Mouse (Mus musculus): ENCODE measurements around the gene Sox21. TPM values are rescaled to one million over a fixed set of nuclear protein-coding genes. Genes with fewer than 3 reads are reported as not detected.
A peak's percentile ranks its signal among the peaks of the same experiment; 100 is the strongest.

Gene Sox21
- total RNA-seq (2022) = 10 to 100 TPM in 2 of 4 experiments, 1 to 10 TPM in 2; 7.5 to 10.4 (median 9.3) TPM

DNA sequence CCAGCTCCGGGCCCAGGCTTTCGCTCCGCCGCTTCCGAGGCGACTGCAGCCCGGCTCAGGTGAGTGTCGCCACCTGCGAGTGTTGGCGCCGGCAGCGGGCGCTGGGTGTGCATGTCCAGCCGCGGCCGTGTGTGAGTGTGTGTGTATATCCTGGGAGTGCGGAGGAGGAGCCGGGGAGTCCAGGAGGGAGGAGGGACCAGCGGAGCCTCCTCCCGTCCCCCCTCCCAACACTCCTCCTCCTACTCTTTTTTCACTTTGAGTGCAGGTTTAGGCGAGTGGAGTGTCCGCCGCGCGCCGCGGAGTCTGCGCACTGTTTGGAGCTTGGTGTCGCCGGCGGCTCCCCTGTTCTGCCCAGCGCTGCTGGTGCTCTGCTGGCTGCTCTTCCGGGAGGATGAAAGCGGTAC lies at the start of gene Sox21:
Sox21 (minus strand) TSS at position 145 of the 404 bp plus-strand sequence.
- peak; percentile 39 to 49 for DNase-seq (ENCODE audit: low spot score in 2 of 2)

DNA sequence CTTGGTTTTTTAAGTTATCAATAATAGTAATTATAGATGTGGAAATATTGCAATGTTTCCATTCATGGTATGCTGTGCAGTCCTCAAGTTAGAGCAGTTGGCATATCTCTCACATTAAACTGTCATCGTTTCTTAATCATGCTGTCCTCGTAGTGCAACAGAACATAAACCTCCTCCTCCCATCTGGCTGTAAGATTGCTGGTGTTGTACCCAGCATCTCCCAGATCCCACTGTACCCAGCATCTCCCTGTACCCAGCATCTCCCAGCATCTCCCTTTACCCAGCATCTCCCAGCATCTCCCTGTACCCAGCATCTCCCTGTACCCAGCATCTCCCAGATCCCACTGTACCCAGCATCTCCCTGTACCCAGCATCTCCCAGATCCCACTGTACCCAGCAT lies 49.3 kb upstream of the Sox21 start:
- peak; percentile 7 to 22 for DNase-seq (ENCODE audit: low spot score in 2 of 2)

DNA sequence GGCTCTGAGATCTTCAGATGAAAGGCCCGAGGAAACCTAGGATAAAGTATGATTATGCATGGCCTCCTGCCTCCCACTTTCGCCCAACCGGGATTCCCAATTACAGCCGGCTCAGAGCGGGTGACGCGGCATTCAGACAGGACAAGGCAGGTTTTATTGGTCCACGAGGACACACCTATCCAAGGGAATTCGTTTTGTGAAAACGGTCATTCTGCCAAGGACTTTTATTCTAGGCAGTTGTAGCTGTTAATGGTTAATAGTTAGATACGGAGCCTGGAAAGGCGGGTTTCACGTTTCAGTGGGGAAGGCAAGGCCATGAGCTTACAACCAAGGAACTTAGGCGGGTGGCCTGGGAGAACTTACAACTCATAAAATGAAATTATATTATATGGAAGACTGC lies 46.1 kb upstream of the Sox21 start:
- no peak for DNase-seq (ENCODE audit: low spot score in 2 of 2)

DNA sequence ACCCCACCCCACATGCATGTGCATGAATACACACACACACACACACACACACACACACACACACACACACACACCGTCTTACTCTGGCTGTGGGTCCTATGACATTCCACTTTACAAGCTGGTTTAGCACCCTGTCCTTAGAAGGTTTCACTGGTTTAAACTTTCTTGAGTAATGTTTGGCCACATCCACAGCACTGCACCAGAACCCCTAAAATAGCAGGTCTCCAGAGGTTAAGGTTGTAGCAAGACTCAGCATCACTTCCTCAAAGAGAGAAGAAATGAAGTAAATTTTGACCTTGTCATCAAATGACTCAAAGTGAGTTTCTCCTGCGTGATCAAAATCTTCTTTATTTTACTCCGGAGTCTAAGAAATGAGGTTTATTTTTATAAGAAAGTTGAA lies 45.4 kb upstream of the Sox21 start:
- no peak for DNase-seq (ENCODE audit: low spot score in 2 of 2)

DNA sequence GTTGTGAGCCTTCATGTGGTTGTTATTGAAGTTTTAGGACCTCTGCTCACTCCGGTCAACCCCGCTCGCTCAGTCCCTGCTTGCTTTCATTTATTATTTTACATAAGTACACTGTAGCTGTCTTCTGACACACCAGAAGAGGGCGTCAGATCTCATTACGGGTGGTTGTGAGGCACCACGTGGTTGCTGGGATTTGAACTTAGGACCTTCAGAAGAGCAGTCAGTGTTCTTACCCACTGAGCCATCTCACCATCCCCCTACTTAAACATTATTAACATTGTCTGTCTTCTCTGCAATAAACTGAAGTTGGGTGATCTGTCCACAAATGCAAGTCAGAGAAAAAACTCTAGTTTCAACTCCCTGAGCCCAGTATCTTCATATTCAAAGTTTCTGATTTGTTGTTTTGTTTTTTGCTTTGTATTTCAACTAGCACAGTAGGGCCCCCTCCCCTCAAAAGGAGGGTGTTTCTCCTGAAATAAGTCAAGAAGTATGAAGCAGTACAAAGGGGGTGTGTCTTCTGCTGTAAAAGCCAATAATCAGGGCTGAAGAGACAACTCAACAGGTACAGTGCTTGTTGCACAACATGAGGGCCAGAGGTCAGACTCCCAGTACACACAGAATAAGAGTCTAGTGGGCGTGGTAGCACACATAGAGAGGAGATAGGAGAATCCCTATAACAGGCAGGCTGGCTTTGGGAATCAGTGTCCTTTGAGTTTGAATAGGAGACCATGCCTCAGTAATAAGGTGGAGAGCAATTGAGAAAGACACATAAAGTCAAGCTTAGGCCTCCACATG lies 41.1 kb upstream of the Sox21 start:
- DNase-seq (ENCODE audit: low spot score in 2 of 2) = no peak

DNA sequence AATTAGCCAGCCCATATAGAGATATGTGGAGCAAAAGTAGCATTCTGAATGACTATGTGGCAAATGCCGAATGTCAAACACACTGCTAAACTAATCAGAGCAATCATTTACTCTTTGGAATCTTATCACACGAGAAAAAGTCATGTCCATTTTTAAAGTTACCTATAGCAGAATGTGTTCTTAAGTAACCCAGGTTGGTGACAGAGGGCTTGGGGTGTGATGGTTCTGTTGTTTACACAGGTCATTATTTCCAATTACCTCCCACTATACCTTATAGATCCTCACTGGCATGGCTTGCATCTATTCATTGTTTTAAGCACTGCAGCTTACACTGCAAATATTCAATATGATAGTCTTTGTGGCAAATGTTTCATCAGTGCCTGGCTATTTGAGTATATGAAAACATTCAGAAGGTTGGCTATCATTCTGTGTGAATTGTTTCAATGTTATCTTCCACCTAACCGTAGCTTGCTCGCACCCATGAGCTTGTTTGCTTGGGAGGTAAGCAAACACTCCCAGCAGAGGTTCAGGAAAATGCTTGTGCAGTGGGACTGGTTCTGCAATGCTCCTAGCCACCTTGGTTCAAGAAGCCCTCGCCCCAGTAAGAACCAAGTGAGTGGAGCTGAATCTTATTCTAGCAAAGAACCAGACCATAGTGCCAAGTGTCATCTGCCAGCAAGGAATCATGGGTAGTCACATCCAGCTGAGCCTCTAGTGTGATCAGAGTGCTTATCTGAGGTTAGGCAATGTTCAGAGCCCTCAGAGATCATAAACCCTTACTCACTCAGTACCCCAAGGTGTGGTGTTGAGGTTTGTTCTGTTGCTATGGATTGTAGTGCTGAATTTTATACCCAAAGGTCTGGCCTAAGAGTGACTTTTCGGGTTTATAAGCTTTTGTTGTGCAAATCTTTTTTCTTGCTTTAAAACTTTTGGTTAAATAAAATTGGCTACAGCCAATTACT lies 36.0 kb upstream of the Sox21 start:
- DNase-seq (ENCODE audit: low spot score in 2 of 2) = no peak

DNA sequence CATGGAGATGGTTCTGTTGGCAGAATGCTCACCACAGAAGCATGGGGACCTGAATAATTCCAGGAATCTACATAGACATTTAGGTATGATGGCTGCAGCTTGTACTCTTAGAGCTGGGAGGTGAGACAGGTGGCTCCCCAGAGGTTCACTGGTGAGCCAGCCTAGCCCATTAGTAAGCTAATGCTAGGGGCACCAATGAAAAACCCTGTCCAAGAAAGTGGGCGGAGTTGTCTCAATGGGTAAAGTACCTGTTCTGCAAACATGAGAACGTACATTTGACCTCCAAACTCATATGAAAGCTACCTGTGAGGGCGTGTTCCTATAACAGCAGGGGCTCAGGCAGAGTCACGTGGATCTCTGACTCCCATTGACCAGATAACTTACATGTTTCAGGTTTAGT lies 32.0 kb upstream of the Sox21 start:
- DNase-seq (ENCODE audit: low spot score in 2 of 2) = no peak

DNA sequence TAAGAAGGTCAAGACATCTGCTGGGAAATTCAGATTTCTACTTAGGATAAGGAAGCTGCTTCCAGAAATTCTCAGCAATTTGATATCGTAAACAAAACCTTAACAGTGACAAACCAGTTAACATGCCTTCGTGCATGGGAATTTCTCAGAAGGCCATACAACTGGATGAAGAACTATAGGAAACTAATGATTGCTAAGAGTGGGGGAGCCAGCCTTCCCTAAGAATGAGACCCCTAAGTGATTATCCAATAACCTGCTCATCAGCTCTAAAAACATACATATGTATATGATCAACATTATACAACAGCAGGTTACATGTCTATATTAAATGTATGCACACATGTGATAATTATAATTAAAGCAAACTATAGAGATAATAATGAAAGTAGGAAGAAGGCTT lies 29.8 kb upstream of the Sox21 start, which contains the start of gene Gm9376:
Gm9376 (plus strand) TSS at position 301 of the 400 bp plus-strand sequence.
- DNase-seq (ENCODE audit: low spot score in 2 of 2) = no peak

DNA sequence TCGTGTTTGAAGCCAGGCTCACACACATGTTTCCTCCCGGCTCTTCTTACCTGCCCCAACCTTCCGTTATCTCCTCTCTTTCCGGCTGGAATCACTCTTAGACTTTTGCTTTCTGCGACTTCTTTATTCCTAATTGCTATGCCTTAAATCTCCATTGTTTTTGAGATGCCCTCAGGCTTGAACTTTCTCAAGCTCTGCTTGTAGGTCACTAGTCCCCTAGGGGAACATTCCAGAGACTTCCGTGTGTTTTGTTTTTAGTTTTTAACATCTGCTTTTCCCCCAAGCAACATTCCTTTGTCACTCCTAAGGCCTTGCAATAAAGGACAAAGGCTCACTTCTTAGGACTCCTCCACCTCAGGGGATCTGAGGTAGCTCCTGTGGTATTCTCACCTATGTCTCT lies 16.6 kb upstream of the Sox21 start:
- DNase-seq (ENCODE audit: low spot score in 2 of 2) = no peak

DNA sequence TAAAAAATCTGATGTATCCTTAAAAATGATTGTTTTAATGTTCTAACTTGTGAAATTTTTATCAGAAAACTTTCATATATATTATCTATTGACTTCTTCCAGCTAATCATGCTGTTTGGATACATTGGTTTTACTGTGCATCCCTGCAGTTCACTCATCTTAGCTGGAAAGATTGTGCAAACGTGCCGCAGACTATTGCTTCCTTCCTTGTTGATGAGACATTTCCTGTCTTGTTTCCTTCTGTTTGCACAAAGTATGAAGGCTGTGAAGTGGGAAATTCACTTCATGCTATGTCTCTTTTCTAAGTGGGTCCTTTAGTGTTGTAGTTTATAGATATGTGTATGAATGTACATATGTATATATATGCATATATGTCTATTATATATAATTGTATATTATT lies 4.6 kb upstream of the Sox21 start:
- DNase-seq (ENCODE audit: low spot score in 2 of 2) = no peak

DNA sequence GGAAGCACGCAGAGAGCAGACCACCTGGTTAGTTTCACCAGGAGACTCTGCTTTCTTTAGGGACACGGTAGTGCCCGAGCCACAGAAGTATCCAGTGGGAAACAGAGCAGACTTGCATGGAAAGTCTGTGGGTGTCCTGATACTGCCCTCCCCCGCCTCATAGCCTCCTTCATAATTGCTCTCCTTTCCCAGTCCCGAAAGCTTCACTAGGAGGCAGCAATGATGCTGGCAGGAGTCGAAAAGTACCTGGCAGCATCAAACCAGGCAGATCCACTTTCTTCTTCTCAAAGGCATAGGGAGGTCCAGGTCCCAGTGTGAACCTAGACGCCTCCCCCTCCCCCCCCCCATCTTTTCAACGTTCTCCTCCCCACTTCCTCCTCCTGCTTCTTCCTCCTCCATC lies 2.5 kb upstream of the Sox21 start:
- DNase-seq (ENCODE audit: low spot score in 2 of 2) = no peak

DNA sequence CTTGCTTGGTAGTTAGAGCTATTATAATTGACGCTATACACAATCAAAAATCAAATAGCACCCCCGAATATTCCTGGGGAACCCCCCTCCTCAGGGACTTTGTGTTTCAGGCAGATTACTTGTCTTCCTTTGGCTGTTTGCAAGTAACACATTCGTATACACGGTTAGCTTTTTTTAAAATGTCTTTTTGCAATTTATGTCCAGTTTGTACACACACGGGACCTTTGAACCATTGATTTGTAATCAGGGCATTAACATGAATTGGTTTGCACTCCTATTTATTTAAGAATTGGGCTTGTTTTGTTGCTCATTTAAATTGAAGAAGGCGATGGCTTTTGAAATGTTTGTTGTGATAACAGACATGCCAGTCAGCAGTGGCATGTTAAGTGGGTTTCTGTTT lies 956 bp upstream of the Sox21 start:
- DNase-seq (ENCODE audit: low spot score in 2 of 2) = no peak

DNA sequence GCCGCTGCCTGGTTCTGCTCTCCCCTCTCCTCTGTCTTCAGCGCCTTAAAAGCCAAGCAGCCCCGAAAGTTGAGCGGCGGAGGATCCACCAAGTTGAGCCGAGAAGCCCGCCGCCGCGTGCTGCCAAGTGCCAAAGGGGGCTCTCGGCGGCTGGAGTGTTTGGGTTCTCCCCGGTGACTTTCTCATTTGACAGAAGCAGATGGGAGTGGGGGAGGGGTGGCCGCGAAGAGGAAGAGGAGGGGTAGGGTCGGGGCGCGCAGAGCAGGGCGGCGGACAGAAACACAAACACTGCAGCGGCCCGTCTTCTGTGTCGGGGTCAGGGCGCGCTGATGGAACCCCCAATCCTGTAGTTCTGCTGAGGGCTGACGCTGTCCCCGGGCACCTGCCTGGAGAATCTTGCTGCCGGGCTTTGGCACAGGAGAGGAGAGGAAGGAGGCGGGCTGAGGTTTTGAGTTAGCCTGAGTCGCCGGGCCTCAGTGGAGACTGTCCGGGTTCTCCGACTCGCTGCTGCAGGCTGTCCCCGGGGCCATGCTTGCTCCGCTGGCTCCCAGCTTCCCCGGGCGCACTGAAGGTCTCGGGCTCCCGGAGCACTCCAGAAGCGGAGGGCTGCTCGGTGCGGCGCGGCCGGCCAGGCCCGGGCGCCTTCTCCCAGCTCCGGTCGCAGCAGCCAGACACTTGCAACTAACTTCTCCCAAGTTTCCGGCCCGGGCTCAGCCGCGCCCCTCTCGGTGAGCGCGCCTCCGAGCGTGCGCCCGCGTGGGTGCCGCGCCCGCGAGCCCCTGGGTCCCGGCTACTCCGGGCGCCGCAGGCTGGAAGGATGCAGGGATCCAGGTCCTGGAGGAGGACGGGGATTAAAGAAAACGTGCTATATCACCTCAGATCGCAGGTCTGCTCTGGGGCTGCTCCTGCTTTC lies 601 bp downstream of the Sox21 start:
- DNase-seq (ENCODE audit: low spot score in 2 of 2) = no peak

DNA sequence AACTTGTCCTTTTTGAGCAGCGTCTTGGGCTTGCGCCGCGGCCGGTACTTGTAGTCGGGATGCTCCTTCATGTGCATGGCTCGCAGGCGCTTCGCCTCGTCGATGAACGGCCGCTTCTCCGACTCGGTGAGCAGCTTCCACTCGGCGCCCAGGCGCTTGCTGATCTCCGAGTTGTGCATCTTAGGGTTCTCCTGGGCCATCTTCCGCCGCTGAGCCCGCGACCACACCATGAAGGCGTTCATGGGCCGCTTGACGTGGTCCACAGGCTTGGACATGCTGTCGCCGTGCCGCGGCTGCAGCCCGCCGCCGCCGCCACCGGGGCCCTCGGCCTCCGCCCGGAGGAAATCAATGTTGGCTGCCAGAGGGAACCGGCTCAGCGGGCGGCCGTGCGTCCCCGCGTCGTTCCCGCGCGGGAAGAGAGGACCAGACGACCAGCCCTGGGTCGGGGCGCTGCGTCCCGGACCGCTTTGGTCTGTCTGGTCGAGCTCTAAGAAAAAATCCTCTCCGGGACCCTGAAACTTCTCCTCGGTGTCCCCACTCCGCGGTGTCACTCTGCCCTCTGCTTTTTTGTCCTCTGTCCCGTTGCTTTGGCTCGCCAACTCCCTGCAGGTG lies 1.4 kb downstream of the Sox21 start:
- DNase-seq (ENCODE audit: low spot score in 2 of 2) = no peak

DNA sequence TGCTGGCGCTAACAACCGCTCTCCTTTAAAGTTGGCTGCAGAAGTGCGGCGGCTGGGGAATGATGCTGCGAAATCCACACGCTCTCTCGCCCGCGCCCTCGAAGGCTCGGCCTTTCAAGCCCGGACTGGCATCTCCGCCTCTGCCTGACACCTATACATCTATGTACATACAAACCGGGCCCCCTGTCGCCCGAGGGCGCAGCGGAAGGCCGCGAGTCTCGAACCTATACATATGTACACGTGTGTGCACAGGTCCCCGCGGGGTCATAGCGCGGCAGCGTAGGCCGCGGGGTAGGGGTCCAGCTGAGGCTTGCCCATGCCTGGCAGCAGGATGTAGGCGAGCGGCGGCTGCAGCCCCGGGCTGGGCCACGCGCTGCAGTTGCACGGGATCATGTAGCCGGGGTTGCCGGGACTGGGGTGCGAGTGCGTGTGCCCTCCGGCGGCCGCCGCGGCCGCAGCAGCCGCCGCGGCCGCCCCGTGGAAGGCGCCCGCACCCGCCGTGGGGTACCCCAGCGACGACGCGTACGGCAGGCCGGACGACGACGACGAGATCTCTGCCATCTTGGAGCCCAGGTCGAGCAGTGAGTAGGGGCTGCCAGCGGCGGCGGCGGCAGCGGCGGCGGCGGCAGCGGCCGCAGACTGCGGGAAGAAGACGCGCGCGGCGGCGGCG lies 2.2 kb downstream of the Sox21 start:
- DNase-seq (ENCODE audit: low spot score in 2 of 2) = no peak

DNA sequence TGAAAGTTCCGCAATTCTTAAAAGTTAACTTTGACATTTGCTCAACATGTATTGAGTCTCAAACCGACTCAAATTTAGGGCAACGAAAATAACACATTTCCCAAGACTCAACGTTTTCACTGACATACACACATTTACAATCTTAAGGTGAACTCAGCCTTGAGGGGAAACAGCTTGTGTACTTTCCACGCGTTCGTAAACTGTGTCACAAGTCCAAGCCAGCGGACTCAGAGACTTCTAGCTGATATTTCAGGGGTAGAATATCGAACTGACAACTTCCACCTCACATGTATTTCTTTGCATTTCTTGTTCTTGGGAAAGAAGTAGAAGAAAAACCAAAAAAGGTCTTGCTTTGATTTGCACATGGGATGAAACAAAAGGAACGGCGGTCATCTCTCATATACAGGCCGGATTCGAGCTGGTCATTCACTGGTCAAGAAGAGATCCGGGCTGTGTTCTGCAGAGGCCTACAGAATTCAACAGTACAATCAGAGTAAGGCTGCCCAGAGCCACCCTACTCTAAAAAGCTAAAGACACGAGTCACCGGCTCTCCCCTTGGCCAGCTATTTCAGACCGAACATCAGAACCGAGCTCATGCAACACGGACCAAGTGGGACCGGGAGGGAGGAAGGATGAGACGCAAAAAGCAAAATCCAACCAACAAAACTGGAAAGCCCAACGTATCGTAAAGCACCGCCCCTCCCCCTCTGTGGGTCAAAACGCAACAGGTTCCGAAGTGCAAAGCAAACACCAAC lies 2.9 kb downstream of the Sox21 start:
- no peak for DNase-seq (ENCODE audit: low spot score in 2 of 2)

DNA sequence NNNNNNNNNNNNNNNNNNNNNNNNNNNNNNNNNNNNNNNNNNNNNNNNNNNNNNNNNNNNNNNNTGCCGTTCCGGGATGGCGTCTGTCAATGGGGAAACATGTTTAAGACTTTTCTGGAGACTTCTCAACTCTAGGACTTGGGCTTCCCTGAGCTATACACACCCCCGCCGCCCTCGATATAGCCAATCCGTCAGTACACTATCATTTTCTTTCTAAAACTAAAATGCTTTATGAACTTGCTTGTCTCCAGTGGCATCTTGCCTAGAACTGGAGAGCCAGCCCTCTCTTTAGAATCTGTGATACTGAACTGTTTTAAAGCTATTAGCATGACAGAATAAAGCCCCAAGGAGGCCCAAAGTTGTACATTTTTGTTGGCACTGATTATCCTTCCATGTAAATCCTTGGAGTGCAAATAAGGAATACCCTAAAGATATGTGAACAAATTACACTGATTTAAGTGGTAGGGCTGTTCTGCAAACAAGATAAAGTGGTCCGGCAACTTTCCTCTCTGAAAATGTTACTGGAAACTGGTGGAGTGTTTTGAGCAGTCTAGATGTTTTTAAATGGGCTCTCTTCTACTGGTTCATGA lies 4.4 kb downstream of the Sox21 start:
- DNase-seq (ENCODE audit: low spot score in 2 of 2) = no peak

DNA sequence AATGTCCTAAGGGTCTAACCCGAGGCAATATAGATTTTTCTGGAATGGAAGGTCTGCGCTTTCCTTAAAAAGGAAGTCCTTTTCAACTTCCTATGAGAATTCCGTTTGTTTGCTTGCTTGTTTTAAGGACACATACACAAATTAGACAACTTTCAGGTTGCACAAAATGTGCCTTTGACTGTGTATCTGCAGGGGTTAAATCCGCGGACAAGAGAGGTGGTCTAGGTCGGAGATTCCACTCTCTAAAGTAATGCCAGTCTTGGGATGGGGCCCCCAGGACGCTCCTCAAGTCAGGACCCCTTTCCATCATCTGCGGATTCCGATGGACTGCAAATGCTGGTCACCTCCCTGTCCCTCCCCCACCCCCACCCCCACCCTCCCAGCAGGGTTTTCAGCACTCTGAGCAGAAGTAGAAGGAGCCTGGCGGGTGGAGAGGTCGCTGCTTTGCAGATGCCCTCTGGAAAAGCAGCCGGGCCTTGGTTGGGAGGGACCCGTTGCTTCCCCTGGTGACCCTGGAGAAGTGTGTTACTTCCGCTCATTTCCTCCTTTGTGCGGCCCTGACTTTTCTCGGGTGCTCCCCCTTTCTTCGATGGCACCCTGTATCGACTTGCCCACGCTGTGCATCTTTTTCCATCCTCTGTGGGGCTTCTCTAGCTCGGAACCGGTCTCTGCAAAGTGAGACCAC lies 10.2 kb downstream of the Sox21 start:
- no peak for DNase-seq (ENCODE audit: low spot score in 2 of 2)

DNA sequence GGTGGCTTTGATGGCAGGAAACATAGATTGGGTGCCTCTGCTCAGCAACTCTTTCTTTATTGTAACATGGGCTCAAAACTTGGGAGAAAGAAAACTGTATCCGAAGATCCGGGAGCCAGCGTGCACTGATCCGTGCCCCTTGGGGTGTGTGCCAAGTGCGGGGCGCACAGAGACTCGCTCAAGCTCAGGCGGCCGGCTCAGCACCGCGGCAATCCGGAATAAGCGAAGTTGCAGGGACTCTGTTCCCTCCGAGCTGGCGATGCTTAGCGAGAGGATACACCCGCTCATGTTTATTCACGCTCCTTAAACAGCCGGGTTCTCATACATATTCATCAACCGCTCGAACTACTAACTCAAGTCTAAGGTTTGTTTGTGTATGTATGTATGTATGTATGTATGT lies 10.9 kb downstream of the Sox21 start:
- DNase-seq (ENCODE audit: low spot score in 2 of 2) = no peak
